Mouse (Mus musculus): ENCODE measurements around the gene Stxbp6.

- TF ChIP-seq GATA1 (IDR thresholded peaks at IDR 0.05; ENCODE audit: low read length), result no peak
- TF ChIP-seq TAL1 (IDR thresholded peaks at IDR 0.05; ENCODE audit: low read length), result no peak
Observed at GRCm38 (mm10) chr12:45049894-45050293, 24.6 kb downstream of the Stxbp6 start.

Measured in erythroblast, embryonic 14.5 days (primary cell).